13 mouse cellular contexts compared by ENCODE assay signal in genomic region chr1:191484726-191485425, GRCm38 (mm10).
A peak's percentile ranks its signal among the peaks of the same experiment; 100 is the strongest.
DNase-seq lines count a peak whose midpoint lies in the region; ATAC-seq lines count a peak whose summit lies in the region.
"Had no signal": no experiment of that assay in that cellular context is flagged by ENCODE, and none has a peak within 500 bp of the region (broad histone marks: within the 10 kb centered on the region; RNA-seq: fewer than 3 reads in every experiment).

No protein-coding gene starts in this region.

- no peak overlapping the region for H3K4me3 ChIP-seq in hindbrain, embryonic 12.5 days
- H3K4me3 ChIP-seq: forebrain, embryonic 10.5 days had no signal

- no peaks in the 10 kb centered on the region for H3K4me1 ChIP-seq in hindbrain, embryonic 12.5 days

- no peak for ATAC-seq in hindbrain, embryonic 12.5 days (ENCODE audit: low FRiP score)
- ATAC-seq: hindbrain, postnatal 0 days had no signal

- H3K4me2 ChIP-seq in hindbrain, embryonic 12.5 days (replicated peaks), result no peak overlapping the region
- H3K4me2 ChIP-seq: liver, embryonic 11.5 days had no signal

- H3K27me3 ChIP-seq in hindbrain, embryonic 12.5 days, result no peaks in the 10 kb centered on the region

- H3K9me3 ChIP-seq in hindbrain, embryonic 12.5 days (replicated peaks), result no peaks in the 10 kb centered on the region
- H3K9me3 ChIP-seq: forebrain, embryonic 10.5 days had no signal

- no peak overlapping the region for H3K9ac ChIP-seq in hindbrain, embryonic 12.5 days

- WGBS in hindbrain, embryonic 12.5 days, result 90% methylated on average over 8 of the region's 8 CpGs

- no peak overlapping the region for H3K27ac ChIP-seq in hindbrain, embryonic 12.5 days
- H3K27ac ChIP-seq: forebrain, embryonic 10.5 days; hindbrain, postnatal 0 days; macrophage had no signal

- H3K36me3 ChIP-seq in hindbrain, embryonic 12.5 days, result no peaks in the 10 kb centered on the region
- H3K36me3 ChIP-seq: forebrain, embryonic 10.5 days had no signal

- peak; percentile 35 for DNase-seq in adrenal gland, adult 2 months
- DNase-seq in adrenal gland, postnatal 25 days, result no peak
- peak; percentile 29 to 45 for DNase-seq in right cerebral cortex, adult 2 months (ENCODE audit: low spot score in 2 of 2)
- DNase-seq in right cerebral cortex, postnatal 14 days, result no peak
- DNase-seq in layer of hippocampus, adult 18-20 months (ENCODE audit: low spot score in 2 of 2), result peak; percentile 58 to 79
- peak; percentile 24 for DNase-seq in telencephalon, adult 2 months (ENCODE audit: low read depth, low spot score)
- no peak for DNase-seq in urinary bladder, adult 2 months (ENCODE audit: low spot score)
- DNase-seq: gastrocnemius, postnatal 10 days had no signal

Comparison
In these comparisons a context has a peak if more than half of its experiments do, and no peak if none do; other contexts are left out.
1. DNase-seq: peak in adrenal gland, adult 2 months (single experiment), right cerebral cortex, adult 2 months (2 of 2), layer of hippocampus, adult 18-20 months (2 of 2) and telencephalon, adult 2 months (single experiment); none in adrenal gland, postnatal 25 days (single experiment), right cerebral cortex, postnatal 14 days (single experiment) and urinary bladder, adult 2 months (single experiment).